Mouse (Mus musculus) R1 (cell line): ENCODE measurements around the gene 4933430I17Rik.

Experiments used
- DNase-seq: peaks from one replicate; pipeline ENCODE4 v3.0.0-alpha.2; 2018; ENCODE audit warnings: low read depth, low spot score

Gene 4933430I17Rik

DNA sequence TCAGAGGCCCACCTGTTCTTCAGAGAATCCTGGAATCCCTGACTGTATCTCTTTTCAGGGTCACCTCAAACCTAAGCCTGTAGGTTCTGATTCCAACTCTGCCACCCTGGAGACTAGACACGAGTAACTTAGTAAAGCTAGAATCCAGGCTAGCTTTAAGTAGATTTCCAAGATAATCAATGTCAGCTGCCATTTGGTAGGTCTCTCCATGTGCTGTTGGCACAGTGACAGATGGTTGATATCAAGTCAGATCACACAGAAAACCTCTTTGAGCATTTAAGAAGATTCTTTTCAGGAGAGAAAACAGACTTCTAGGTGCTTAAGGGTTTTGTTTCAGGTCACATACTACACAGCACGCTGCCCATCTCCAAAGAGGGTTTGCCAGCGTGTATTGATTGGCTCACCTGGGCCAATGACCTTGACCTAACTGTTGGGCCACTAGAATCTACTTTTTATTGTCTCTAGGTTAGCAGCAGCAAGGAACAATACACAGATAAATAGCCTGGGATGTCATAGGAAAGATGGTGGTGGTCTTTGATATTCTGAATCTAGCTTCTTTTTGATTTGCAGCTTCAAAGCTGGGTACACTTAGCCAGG is 21.7 kb upstream of the 4933430I17Rik start, which contains the start of gene Hdhd3:
Hdhd3 (minus strand) TSS at position 94 of the 597 bp plus-strand sequence.
- no peak for DNase-seq

DNA sequence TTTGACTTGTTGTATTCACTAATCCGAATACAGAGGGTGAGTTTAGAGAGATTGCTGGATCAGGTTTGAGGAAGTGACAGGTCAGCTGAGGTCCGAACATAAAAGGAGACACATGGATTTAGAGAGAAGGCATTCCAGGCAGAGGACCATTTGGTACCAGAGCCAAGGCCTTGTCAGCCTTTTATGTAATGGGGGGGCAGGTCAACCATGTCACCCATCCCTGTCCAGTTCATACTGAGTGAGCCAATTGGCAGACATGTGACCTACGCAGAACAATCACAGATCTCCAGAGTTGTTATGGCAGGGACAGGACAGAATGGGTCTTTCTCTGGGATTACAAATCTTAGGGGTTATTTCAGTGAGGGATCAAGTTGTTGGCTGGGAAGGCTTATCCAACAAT is 19.2 kb upstream of the 4933430I17Rik start:
- no peak for DNase-seq

GRCm38 (mm10) chr4:62506798-62507197 is 18.4 kb upstream of the 4933430I17Rik start:
- DNase-seq, result no peak

GRCm38 (mm10) chr4:62508839-62509238 is 16.3 kb upstream of the 4933430I17Rik start:
- DNase-seq, result no peak

- DNase-seq, result no peak
Measured at GRCm38 (mm10) chr4:62509946-62510345, 15.2 kb upstream of the 4933430I17Rik start.

DNA sequence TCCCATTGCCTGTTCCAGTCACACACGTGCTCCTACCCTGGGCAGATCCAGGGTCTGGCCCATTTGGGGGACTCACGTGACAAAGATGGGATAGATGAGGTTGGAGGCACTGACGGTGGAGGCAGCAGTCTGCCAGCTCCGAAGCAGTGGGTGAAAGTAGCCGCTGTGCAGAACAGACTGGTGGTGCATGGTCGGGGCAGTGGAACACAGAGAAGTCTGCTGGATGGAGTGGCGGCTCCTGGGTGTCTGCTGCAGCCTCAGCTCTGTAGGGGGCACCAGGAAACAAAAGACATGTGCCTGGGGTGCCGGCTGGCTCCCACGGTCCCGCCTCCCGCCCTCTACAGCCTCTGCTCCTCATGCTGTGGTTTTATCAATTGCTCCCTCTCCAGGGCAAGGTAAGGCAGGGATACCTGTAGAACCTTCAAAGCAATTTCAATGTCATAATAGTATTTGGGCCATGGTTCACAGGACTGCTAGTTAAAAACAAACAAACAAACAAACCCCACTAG is 11.1 kb upstream of the 4933430I17Rik start:
- peak; percentile 53 for DNase-seq

DNA sequence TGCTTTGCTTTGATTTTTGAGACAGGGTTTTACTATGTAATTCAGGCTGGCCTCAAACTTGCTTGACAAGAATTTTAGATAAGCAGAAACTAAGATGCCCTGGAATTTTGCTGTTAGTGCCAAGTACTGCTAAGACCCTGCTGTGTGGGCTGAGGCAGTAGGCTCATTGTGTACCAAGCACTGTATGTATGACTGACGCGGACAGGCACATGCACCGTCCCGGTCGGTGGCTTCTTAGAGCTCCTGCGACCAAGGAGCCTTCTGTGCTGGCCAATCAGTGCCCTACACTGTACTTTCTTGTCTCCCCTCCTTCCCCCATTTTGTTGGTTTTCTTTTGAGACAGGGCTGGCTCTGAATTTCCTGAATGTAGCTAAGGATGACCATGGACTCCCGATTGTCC is 10.2 kb upstream of the 4933430I17Rik start:
- DNase-seq, result no peak

DNA sequence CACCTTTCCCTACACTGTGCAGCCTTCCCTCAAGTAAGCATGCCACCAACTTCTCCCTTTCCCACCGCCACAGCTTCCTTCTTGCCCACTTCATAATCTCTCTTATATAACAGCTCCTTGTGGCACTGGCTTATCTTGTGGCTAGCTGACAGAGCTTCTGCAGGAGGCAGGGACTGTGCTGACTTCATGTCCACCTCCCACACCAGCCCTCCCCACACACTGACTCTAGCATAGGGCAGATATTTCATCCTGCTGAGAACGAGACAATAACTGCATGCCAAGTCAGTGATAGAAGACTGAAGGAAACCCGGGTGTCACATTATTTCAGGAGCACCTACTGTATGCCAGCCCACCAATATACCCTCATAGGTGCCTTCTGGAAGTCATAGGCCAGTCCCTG is 9.7 kb upstream of the 4933430I17Rik start:
- no peak for DNase-seq

GRCm38 (mm10) chr4:62516079-62516478 is 9.1 kb upstream of the 4933430I17Rik start:
- no peak for DNase-seq

DNA sequence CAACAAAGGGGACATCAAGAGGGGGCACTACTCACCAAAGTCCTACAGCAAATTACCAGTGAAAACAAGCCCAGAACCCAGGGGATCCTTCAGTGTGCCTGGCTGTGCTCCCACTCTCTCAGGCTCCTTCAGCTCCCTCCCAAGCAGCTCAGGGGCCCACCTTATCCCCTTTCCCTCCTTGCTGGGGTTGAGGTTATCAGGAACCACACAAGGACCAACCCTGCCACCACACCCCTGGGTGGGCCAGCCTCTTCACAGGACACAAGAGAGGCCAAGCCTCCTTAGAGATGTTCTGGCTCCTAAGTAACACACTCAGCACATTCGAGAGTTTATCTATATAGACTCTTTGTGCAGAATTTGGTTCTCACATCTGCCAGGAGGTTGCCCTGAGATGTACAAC is 8.6 kb upstream of the 4933430I17Rik start:
- DNase-seq, result no peak

DNA sequence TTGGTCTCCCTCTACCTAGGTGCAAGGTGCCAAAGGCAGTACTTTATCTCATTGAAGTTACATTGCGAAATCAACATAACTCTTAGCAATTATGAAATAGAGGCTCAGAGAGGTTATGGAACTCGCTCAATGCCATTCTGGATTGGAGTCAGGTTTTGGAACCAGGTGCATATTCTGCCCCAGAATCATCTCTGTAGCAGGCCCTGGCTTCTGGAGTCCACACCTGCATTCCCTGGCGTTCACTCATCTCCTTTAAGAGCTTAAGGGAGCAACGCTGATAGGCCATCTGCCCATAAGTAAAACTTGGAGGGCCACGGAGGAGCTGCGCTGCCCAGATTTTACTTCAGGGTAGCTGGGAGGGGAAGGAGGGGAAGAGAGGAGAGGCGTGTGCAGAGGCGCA is 8.1 kb upstream of the 4933430I17Rik start:
- DNase-seq, result no peak

DNA sequence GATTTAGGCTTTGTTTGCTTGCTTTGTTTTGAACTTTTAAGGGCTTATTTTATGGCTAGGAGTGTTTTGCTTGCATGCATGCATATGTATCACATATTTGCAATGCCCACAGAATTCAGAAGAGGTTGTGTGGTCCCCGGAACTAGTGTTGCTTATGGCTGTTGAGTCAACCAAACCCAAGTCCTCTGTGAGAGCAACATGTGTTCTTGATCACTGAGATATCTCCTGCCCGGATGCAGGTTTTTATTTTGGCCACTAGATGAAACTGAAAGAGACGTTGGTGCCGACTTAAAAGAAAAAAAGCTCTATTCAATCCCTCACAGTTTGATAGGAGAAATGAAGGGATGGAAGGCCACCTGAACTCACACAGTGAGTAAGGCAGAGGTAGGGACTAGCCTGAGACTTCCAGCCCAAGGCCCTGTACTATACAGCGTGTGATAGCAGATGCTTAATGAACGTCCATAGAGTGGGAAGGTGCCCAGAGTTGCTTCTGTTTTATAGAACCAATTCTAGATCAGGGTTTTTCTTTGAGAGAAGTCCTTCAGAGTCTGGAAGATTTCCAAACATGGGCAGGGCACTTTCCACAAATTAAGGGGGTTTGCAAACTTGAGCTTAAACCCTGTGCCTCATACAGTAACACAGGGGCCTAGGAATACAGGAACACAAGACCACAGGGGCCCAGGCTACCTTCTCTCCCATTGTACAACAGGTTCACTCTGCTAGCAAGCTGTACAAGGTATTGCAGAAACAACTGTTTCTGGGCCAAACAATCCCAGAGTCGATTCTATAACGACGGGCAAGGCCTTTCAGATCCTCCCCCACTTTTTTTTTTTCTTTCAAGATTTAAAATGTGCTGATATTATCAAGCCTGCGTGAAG is 7.4 kb upstream of the 4933430I17Rik start:
- DNase-seq, result no peak

GRCm38 (mm10) chr4:62518416-62519121 is 6.6 kb upstream of the 4933430I17Rik start:
- peak; percentile 43 for DNase-seq

DNA sequence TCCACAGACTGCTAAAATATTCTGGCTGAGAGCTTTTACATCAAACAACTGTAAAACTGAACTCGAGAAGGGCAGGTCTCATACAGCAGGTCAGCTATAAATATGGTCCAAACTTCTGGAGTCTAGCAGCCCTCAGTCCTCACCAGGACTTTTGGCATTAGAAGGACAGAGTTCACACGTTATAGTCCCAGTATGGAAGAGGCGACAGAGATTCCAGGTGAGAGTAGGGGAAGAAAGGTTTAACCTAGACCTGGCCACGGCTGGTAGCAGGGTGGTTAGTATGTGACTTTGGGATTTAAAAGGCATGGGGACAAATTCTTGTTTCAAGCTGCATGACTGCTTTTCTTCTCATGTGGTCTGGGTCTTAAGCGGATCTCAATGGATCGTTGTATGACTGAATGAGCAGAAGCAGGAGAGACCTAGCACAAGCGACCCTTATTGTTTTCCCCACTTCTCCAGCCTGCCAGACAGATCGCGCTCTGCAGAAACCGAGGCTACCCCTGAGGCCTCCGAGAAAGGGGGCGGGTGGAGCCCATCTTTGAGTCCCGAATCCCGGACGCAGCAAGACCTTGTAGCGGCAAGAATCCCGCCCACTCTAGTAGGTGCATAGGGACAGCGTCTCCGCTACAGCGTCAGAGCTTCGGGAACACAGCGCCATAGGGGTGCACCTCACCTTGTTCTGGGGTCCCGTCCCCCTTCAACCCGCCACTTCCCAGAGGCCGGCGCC is 5.9 kb upstream of the 4933430I17Rik start:
- peak; percentile 89 for DNase-seq

DNA sequence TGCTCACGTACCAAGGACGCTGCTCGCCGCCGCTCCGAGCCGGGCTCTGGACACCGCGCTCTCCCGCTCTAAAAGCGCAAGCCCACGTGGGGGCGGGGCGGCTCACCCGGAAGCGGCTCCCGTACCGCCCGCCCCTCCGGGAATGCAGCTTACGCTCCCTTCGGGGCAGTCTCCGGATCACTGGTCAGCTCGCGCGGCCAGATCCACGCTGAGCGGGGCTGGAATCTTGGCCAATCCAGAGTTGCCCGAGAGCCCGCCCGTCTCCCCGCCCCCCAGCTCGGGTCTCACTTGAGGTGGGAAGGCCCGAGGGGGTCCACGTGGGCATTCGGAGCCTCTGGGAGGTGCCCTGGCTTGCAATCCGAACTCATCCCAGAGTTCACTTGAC is 5.3 kb upstream of the 4933430I17Rik start, which contains the start of gene Alad:
Alad (minus strand) TSS at position 70 of the 385 bp plus-strand sequence.
- DNase-seq, result peak; percentile 89

DNA sequence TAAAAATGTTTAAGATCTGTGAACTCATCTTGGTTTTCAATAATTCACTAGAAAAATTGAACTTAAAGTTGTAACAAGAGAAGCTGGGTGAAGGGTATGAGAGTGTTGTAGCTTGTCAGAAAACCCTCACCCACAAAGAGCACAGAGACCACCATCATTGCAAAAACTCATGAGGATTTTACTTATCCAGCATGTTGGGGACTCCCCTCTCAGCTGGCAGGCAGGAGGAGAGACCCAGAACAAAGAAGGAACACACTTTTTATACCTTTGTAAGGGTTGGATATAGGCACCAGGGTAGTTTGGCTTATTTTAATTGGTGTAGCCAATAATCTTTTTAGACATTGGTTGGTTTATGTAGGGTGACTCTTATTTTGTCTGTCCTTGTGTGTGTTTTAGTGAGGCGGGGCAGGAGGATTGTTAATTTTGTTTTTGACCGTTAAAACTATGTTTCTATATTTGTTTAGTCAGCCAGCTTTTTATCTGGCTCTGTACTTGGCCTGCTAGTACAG is 4.2 kb upstream of the 4933430I17Rik start:
- no peak for DNase-seq

DNA sequence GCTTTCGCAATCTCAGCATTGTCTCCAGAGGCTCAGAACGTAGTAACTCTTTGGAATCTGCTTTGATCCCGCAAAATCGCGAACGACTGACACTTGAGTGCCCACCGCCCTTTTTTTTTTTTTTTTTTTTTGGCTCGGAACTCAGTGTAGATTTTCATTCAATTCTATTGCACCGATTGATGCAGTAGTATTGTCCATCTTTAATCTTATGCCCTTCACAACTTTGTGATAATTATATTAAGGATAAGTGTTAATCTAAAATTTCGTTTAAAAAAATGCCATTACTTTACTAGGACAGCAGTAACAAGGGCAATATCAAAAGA is 281 bp downstream of the 4933430I17Rik start:
- DNase-seq, result no peak

GRCm38 (mm10) chr4:62526256-62526655 is 1.1 kb downstream of the 4933430I17Rik start:
- DNase-seq, result no peak

- no peak for DNase-seq
Measured at GRCm38 (mm10) chr4:62527655-62528054, 2.5 kb downstream of the 4933430I17Rik start.

DNA sequence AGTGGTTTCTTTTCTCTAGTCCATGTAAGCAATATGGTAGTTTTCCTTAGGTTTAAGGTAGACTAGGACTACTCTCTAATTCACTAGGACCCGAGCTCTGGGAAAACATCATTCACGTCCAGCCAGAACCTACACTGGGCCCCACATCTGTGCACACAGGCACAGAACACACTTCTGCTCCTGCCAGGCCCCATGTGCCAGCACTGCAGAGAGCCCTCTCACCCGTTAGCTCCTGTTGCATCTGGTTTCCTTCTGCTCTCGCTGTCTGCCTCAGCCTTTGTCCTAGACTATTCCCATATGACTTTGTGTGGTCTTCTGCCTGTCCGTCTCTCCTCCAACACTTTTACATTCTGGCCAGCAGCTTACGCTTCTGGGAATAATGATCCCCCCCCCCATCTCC is 8.6 kb downstream of the 4933430I17Rik start:
- no peak for DNase-seq

DNA sequence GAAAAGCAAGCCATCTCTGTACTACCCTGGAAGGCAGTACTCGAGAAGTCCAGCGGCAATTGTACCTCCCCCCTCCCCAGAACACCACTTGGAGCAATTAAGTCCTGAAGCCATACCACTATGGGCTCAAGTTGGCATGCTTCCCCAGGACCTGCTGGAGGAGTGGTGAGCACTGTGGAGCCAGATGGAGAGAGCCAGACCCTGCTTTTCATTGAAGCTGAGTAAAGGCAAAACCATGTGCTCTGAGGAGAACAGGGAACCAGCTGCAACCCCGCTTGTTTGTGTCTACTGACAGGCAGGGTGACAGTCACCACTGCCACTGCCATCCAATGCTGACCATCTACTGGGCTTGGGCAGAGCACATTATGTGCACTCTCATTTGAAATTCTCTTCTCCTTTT is 16.6 kb downstream of the 4933430I17Rik start:
- DNase-seq, result no peak
